Mouse (Mus musculus) heart, embryonic 14.5 days (tissue): ENCODE measurements around the gene Ap1s3. TPM values are rescaled to one million over a fixed set of nuclear protein-coding genes. Genes with fewer than 3 reads are reported as not detected.
"Not testable (repeated sequence)": the region's sequence is repeated elsewhere in the genome, so short reads cannot be mapped to it uniquely, and the experiment has no call there.

ENCODE experiments used
- ATAC-seq: fragments of 200-750 bp; cut with Nextera tagmentation; 2 replicates; pipeline ENCODE4 v1.8.0; 2017; ENCODE audit warnings: low read depth, moderate TSS enrichment; ENCODE audit not compliant: insufficient number of reproducible peaks, insufficient read depth, low FRiP score
- H3K27ac ChIP-seq, 2 experiments: fragments of 200-500 bp in 1 of 2; fragments of 300-500 bp in 1 of 2; sonication (generic) in 1 of 2; replicated peaks in 1 of 2; 2 replicates each; pipeline ENCODE4 v1.5.1; 2012 to 2014; ENCODE audit warnings: low read depth in 2 of 2, low read length in 2 of 2, control low read depth in 1 of 2, mild to moderate bottlenecking in 1 of 2, mixed read lengths in 1 of 2; ENCODE audit not compliant: control insufficient read depth in 1 of 2, insufficient read depth in 1 of 2
- H3K27me3 ChIP-seq: fragments of 300-500 bp; sonication (generic); 2 replicates; pipeline ENCODE4 v1.6.1; 2014; ENCODE audit warnings: mild to moderate bottlenecking, low read length, control low read depth; ENCODE audit not compliant: control insufficient read depth, insufficient read depth
- H3K36me3 ChIP-seq: fragments of 300-500 bp; sonication (generic); 2 replicates; pipeline ENCODE4 v1.6.1; 2014; ENCODE audit warnings: mild to moderate bottlenecking, control low read depth, low read length, mixed read lengths; ENCODE audit not compliant: control insufficient read depth, insufficient read depth
- H3K4me1 ChIP-seq, 2 experiments: fragments of 200-500 bp in 1 of 2; fragments of 300-500 bp in 1 of 2; sonication (generic) in 1 of 2; 2 replicates each; pipeline ENCODE4 v1.6.1; 2012 to 2014; ENCODE audit warnings: low read length in 2 of 2, control low read depth in 1 of 2, mixed read lengths in 1 of 2; ENCODE audit not compliant: control insufficient read depth in 2 of 2, insufficient read depth in 2 of 2
- H3K4me2 ChIP-seq: fragments of 300-500 bp; sonication (generic); 2 replicates; pipeline ENCODE4 v1.6.1; 2014; ENCODE audit warnings: mild to moderate bottlenecking, low read length
- H3K4me3 ChIP-seq, 2 experiments: fragments of 200-500 bp in 1 of 2; fragments of 300-500 bp in 1 of 2; sonication (generic) in 1 of 2; 2 replicates each; pipeline ENCODE4 v1.5.1; 2012 to 2014; ENCODE audit warnings: low read length in 2 of 2, mild to moderate bottlenecking in 2 of 2, control low read depth in 1 of 2, low read depth in 1 of 2, moderate library complexity in 1 of 2; ENCODE audit not compliant: control insufficient read depth in 1 of 2, insufficient read depth in 1 of 2
- H3K9ac ChIP-seq: fragments of 300-500 bp; sonication (generic); 2 replicates; pipeline ENCODE4 v1.6.1; 2014; ENCODE audit warnings: mild to moderate bottlenecking, low read length
- H3K9me3 ChIP-seq: fragments of 300-500 bp; sonication (generic); 2 replicates; pipeline ENCODE4 v1.6.1; 2016; ENCODE audit warnings: low read length, control low read depth; ENCODE audit not compliant: control insufficient read depth
- WGBS: fragments of 180-500 bp; shearing (Covaris S2); extraction: QIAGEN DNeasy Blood & Tissue Kit; methylation state at CpG from one replicate; pipeline ENCODE4 v1.1.7; 2014; 5-methylcytosine and 5-hydroxymethylcytosine counted together
- polyA plus RNA-seq: library from polyadenylated mRNA; unstranded; fragments of >200 nt; fragmentation: Nextera tagmentation; extraction: Ambion mirVana; gene quantifications from 2 replicates; pipeline ENCODE4 v1.2.1, GENCODE M21; 2014

Gene Ap1s3
- polyA plus RNA-seq, 1 experiment from 2014 or later, result 0.74 TPM

DNA sequence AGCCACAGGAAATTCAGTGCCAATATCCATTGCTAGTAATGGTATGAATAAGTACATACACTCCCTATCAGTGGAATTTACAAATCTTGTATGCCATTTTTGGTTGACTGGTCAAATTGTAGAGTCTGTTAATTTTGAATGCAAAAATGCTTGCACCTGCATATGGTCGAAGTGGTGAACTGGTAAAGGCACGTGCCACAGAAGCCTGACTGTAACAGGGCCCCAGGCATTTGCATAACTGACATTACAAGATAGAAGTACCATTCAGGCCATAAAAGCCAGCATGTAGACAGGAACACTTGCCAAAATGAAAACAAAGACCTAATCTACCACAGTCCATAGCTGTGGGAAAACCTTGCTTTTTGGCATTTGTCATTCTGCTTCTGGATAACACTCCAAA lies 55.3 kb downstream of the Ap1s3 start:
- no peak overlapping the region for H3K27ac ChIP-seq
- 69% methylated on average over 2 of the region's 2 CpGs for WGBS
- no peak for ATAC-seq
- no peaks in the 10 kb centered on the region for H3K27me3 ChIP-seq
- H3K36me3 ChIP-seq, result no peaks in the 10 kb centered on the region
- no peaks in the 10 kb centered on the region for H3K4me1 ChIP-seq
- H3K4me2 ChIP-seq, result no peak overlapping the region
- H3K4me3 ChIP-seq, result no peak overlapping the region
- H3K9me3 ChIP-seq, result peaks cover 10% of the 10 kb centered on the region
- no peak overlapping the region for H3K9ac ChIP-seq

DNA sequence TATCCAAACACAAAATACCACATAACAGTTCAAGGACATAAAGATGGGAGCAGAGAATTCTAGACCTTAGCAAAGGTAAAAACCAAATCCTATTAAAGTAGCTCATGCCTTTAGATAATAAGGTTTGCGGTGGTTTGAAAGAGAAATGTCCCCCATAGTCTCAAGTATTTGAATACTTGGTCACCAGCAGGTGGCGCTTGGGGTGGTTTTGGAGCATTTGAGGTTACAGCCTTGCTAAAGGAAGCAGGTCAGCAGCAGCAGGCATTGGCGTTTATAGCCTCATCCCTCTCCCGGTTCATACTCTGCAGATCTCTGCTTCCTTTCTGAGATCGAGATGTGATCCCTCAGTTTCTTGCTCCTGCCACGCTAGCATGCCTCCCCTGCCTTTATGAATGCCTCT lies 57.3 kb downstream of the Ap1s3 start:
- Histone ChIP-seq H3K27me3 (no peaks in the 10 kb centered on the region), H3K9ac (no peak overlapping the region), H3K36me3 (no peaks in the 10 kb centered on the region), H3K4me1 (no peaks in the 10 kb centered on the region), H3K4me2 (no peak overlapping the region), H3K27ac (no peak overlapping the region), H3K9me3 (peaks cover 10% of the 10 kb centered on the region), H3K4me3 (no peak overlapping the region)
- WGBS, result 93% methylated on average over 6 of the region's 6 CpGs
- ATAC-seq, result no peak

DNA sequence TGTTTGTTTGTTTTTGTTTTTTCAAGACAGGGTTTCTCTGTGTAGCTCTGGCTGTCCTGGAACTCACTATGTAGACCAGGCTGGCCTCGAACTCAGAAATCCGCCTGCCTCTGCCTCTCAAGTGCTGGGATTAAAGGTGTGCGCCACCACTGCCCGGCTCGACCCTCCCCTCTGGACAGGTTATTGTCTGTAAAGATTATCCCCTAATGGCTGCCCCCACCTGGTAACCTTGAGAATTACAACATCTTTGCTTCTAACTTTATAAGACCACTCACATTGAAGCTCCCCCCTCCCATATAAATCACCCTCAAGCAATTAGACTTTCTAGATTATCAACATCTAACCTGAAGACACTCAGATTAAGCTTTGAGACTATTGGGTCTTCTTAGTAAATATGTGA lies 60.5 kb downstream of the Ap1s3 start:
- H3K36me3 ChIP-seq, H3K9me3 ChIP-seq, H3K27ac ChIP-seq, H3K4me2 ChIP-seq, H3K4me3 ChIP-seq, ATAC-seq, H3K4me1 ChIP-seq, H3K9ac ChIP-seq, H3K27me3 ChIP-seq: not testable (repeated sequence)
- WGBS, result 86% methylated on average over 5 of the region's 5 CpGs

GRCm38 (mm10) chr1:79608856-79609255 lies 62.9 kb downstream of the Ap1s3 start:
- not testable (repeated sequence) for H3K9me3 ChIP-seq, H3K27ac ChIP-seq, H3K4me2 ChIP-seq, H3K36me3 ChIP-seq, H3K9ac ChIP-seq, H3K4me3 ChIP-seq, H3K4me1 ChIP-seq, ATAC-seq, H3K27me3 ChIP-seq
- 49% methylated on average over 5 of the region's 5 CpGs for WGBS

DNA sequence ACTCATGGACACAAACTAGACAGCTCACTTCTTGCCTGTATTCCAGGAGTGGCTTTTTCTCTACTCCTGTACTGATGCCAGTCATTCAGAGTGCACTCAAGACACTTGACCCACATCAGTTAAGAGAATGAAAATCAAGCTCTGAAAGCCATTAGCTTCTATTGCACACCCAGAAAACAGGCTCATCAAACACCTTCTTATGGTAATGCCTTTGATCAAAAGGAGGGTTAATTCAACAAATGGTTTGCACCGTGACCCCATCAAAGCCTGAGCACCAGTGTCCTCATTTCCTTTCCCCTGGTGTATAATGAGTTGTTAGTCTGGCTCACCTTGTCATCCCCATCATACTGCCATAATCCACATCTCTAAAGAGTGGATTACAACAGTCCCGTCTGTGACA lies 69.3 kb downstream of the Ap1s3 start:
- ATAC-seq, result no peak
- Histone ChIP-seq H3K4me1 (no peaks in the 10 kb centered on the region), H3K36me3 (no peaks in the 10 kb centered on the region), H3K27ac (no peak overlapping the region), H3K4me3 (no peak overlapping the region), H3K27me3 (no peaks in the 10 kb centered on the region), H3K4me2 (no peak overlapping the region), H3K9me3 (no peaks in the 10 kb centered on the region), H3K9ac (no peak overlapping the region)
- WGBS, result 53% methylated on average over 2 of the region's 2 CpGs

- Histone ChIP-seq H3K27ac (no peak overlapping the region), H3K36me3 (no peaks in the 10 kb centered on the region), H3K4me3 (no peak overlapping the region), H3K9me3 (no peaks in the 10 kb centered on the region), H3K4me1 (no peaks in the 10 kb centered on the region), H3K27me3 (no peaks in the 10 kb centered on the region), H3K4me2 (no peak overlapping the region), H3K9ac (no peak overlapping the region)
- no peak for ATAC-seq
- 63% methylated on average over 5 of the region's 5 CpGs for WGBS
These were observed 73.2 kb downstream of the Ap1s3 start for GRCm38 (mm10) chr1:79598385-79599178.

DNA sequence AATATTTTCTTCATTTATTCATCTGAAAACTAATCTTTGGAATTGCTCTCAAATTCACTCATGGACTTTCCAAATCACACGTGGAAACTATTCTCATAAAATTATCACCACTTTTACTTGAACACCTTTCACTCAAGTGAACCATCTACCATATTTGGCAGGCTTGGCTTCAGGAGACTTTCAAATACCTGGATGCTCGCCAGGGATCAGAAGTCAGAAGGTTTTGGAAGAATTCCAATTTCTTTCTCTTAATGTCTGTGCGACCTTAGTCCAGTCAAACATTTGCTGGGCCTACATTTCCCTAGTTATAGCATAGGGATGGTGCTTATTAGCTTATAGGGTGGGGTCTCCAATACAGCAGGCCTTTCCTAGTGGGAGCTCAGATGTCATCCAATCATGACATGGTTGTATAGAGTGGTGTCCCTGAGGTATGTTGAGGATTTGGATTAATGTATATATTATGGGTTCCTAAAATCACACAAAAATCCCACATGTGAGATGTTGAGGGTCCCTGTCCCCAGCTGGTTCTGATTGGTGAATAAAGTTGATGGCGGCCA lies 79.0 kb downstream of the Ap1s3 start:
- Histone ChIP-seq H3K4me3 (no peak overlapping the region), H3K4me2 (no peak overlapping the region), H3K9me3 (no peaks in the 10 kb centered on the region), H3K4me1 (peaks cover 5 to 21% of the 10 kb centered on the region in 2 experiments; a peak in 3 of 4 replicates), H3K36me3 (no peaks in the 10 kb centered on the region), H3K27me3 (no peaks in the 10 kb centered on the region), H3K27ac (no peak overlapping the region), H3K9ac (no peak overlapping the region)
- WGBS, result 40% methylated on average over 4 of the region's 4 CpGs
- no peak for ATAC-seq

- peaks cover 5 to 21% of the 10 kb centered on the region in 2 experiments; a peak in 3 of 4 replicates for H3K4me1 ChIP-seq
- no peaks in the 10 kb centered on the region for H3K27me3 ChIP-seq
- H3K27ac ChIP-seq, result no peak overlapping the region
- WGBS, result 85% methylated on average over 1 of the region's 1 CpGs
- no peak overlapping the region for H3K4me3 ChIP-seq
- ATAC-seq, result no peak
- H3K9ac ChIP-seq, result no peak overlapping the region
- H3K4me2 ChIP-seq, result no peak overlapping the region
- H3K9me3 ChIP-seq, result no peaks in the 10 kb centered on the region
- H3K36me3 ChIP-seq, result no peaks in the 10 kb centered on the region
These were observed 80.7 kb downstream of the Ap1s3 start for GRCm38 (mm10) chr1:79591091-79591490.
